Mouse (Mus musculus): Measurements from ENCODE around the gene Nlk.
"Not testable (repeated sequence)": the region's sequence is repeated elsewhere in the genome, so short reads cannot be mapped to it uniquely, and the experiment has no call there.

Nlk gene

DNA sequence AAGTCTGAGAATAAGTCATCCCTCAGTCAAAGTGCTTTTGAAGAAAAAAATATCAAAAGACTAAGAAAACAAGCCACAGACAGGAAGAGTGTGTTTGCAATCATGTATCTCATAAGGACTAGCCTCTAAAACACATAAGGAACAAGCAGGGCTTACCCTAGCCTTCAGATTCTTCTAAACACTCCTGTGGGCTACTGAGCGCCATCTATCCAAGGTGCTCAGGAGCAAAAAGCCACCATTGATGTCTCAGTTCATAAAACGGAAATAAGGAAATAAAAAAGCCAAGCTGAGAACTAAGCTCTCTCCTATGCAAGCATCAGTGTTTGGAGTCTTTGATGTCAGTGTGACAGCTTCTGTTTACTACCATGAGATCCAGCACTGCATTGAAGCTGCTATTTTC lies 18.4 kb downstream of the Nlk start:
- no peak for DNase-seq

- no peak for DNase-seq
These were observed 28.5 kb downstream of the Nlk start for GRCm38 (mm10) chr11:78668647-78669046.

DNA sequence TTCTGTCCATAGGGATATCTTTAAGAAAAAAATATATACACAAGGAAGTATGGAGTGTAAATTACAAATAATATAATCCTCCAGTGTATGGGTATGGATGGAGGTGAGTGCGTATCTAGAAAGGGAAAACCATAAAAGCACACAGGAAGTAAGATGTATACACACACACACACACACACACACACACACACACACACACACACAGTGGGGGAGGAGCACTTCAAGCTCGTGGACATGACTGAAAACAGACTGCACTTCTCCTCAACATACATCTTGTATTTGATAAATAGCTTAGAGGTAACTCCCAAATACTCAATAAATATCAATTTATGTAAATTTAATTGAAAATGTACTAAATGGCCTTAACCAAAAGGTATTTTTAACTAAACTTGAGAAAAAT lies 32.3 kb downstream of the Nlk start:
- DNase-seq: no peak

GRCm38 (mm10) chr11:78663916-78664315 lies 33.3 kb downstream of the Nlk start:
- DNase-seq: no peak

DNA sequence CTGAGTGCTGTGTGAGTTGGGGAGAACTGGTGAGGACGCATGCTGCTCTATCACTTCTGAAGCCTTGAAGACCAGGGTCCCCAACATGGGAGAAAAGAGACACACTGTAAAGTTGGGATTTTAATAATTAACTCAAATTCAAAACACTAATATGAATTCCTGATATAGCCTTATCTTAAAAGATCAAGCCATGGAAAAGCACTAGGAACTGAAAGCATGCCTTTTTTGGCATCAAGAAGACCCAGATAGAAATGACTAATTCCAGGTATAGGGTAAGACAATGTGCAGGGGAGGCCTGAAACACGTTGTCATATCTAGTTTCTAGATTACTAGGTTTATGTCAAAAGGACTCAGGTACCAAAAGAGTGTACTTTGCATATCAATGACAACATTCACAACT lies 48.0 kb downstream of the Nlk start:
- DNase-seq: no peak

DNA sequence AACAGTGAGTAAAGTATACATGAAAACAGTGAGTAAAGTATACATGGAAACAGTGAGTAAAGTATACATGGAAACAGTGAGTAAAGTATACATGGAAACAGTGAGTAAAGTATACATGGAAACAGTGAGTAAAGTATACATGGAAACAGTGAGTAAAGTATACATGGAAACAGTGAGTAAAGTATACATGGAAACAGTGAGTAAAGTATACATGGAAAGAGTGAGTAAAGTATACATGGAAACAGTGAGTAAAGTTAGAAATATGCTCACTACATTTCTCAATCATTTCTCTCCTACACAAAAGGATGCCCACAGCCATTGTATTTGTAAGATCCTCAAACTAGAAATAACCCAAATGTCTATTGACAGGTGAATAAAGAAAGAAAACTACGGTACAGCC lies 48.8 kb downstream of the Nlk start:
- not testable (repeated sequence) for DNase-seq

DNA sequence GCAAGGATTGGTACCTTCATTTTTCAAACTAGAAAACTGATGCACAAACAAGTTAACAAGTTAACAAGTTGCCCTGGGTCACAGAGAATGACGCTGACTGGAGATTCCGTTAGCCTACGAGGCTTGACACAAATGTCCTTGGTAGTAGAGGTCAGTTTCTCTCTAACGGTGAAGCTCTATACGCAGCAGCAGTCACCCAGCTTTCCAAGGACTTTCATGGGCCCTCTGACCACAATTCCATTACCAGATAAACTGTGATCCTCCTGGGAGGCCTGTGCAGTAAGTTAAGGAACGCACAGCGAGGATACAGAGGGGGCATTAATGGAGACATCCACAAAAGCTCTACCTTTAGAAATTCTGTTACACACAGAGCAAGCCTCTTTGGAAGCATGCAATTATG lies 53.4 kb downstream of the Nlk start:
- no peak for DNase-seq

- DNase-seq: no peak
These were observed 55.0 kb downstream of the Nlk start for GRCm38 (mm10) chr11:78642151-78642550.

DNA sequence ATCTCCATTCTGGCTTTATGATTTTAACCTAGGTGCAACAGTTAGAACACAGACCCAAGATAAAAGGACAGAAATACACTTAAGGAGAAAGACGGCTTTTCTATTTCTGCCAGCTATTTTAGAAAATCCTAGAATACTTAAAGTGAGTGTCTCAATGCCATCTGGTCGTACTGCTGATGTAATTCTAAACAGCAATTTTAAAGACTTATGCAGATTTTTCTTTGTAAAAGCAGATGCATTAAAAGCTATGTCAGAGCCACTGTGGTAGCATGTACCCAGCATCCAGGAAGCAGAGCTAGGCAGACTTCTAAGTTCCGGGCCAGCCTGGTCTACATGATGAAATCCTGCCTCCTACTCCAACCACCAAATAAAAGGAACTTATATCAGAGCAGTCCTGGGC lies 56.1 kb downstream of the Nlk start:
- DNase-seq: no peak

- DNase-seq: no peak
These were observed 64.4 kb downstream of the Nlk start for GRCm38 (mm10) chr11:78632782-78633181.

DNA sequence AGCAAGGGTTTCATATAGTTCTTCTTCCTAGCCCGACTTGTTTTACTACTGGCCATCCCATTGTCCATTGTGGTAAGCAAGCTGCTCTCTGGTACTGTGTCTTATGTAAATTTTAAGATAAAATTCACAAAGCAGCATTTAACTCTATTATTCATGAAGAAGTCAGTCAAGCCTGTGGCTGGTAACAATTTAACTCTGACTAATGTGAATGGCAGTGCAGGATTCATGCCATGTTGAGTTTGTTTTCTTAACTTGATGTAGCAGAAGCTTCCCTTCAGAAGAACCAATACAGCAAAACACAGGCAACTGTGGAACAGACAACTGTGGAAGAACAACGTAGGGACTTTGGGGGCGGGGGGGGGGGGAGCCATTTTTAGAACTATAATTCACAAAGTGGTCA lies 68.3 kb downstream of the Nlk start:
- DNase-seq: no peak

DNA sequence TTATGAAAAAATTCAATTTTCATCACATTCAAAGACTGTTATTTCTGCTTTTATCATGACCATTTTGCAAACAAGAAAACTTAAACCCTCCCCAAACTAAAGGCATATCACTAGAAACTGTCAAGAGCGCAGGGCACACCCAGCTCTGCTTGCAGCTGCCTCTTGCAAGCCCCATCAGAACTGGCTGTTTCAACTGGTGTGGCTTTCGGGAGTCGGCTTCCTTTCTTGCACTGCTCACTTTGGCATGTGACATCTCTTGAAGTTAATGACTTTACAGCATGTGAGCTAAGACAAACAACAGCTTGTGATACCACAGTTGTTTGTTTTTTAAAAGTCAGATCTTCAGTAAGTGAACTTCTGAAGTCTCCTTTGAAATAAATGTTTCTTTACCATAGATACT lies 72.8 kb downstream of the Nlk start:
- no peak for DNase-seq

- no peak for DNase-seq
These were observed 75.2 kb downstream of the Nlk start for GRCm38 (mm10) chr11:78621926-78622325.

- DNase-seq: no peak
These were observed 77.0 kb downstream of the Nlk start for GRCm38 (mm10) chr11:78620179-78620578.

- no peak for DNase-seq
These were observed 85.9 kb downstream of the Nlk start for GRCm38 (mm10) chr11:78611273-78611672.

GRCm38 (mm10) chr11:78609657-78610056 lies 87.5 kb downstream of the Nlk start:
- no peak for DNase-seq

DNA sequence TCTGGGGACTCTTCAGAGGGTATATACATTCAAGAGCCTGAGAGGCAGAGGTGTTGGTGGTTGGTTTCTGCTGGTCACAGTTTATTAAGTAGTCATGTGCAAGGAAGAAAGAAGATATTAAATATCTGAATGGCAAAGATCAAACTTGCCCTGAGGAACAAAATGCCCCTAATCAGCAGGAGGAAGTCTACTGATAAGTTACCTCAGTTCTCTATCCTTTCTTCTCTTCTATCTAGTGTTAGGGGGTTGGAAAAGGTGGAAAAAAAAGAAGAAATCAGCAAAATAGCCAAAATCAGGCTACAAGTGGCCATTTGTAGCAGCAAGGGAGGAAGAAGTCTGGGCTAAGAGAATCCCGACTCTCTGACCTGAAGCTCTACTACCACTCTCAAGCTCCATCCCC lies 92.3 kb downstream of the Nlk start:
- DNase-seq: no peak

DNA sequence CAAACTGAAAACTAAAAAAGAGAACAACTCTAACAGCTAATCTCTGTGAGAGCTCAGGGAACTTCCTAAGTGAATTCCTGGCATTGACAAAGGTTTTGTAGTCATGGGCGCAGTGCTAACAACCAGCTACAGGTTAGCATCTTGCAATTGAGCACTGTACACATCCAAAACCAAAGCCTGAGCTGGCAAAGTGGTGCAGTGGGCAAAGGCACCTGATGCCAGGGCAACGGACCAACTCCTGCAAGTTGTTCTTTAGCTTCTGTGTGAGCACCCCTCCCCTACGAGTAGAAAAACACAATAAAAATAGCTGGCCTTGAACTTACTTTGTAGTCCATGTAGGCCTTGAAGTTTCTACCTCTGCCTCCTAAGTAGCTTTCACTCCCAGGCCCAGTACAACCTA lies 94.4 kb downstream of the Nlk start:
- DNase-seq: no peak

DNA sequence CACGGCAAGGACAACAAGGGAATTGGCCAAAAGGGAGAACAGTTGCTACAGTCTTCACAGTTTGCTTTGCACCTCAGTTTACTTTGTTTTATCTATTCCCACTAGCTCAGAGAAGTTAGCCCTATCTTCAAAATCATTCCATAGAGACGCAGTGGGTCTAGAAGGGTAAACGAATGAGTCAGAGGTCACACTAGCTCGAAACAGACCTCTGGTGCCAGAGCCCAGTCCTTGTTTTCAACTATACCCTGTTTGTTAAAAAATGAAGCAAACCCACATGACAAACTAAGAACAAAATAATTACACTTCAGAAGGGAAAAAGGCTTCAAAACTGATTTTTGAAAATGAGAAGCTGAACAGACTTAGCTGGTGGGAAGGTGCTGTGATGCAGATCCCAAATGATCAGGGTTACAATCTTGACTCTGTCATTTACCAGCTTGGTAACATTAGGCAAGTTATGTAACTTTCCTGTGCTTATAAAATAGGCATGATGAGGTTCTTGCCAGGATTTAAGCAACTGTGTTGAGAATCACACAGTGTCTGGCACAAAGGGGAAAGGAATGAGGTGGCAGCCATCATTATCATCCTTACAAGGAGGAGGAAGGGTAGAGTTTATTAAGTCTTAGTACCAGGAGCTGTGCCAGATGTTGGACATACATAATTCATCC lies 96.1 kb downstream of the Nlk start:
- no peak for DNase-seq

DNA sequence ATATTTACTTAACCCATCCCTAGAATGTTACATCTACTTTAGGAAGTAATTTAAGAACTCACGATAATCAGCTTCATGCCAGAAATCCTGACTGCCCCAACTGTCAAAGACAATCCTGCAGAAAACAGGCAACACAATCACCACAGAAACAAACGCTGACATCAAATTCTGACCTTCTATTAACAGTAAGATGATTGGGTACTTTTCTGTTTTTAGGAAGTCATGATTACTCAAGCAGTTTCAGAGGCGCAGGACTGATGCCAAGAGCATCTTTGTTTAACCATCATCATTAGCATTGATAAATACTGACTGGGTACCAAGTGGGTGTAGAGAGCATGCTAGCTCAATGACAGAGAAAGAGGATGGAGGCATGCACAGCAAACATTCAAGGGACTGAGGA lies 96.7 kb downstream of the Nlk start:
- DNase-seq: no peak

GRCm38 (mm10) chr11:78600051-78600450 lies 97.1 kb downstream of the Nlk start:
- DNase-seq: no peak

GRCm38 (mm10) chr11:78598763-78599415 lies 98.3 kb downstream of the Nlk start:
- DNase-seq: no peak

DNA sequence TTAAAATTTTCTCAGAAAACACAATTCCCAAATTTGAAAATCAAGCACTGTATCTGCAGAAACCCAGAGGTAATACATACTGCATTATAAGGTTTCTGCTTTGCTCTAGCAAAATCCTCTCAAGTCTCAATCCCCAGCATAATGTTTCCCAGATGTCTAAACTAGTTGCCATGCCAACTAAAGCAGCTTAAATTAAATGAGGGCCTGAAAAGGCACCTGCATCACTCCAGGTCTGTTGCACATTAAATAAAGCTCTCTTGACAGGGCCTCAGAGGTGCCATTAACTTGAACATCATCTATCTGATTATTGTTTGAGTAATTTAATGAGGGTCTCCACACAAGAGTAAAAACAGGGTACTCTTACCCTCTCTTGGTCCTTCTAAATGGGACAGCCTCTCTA lies 100.4 kb downstream of the Nlk start:
- DNase-seq: no peak

DNA sequence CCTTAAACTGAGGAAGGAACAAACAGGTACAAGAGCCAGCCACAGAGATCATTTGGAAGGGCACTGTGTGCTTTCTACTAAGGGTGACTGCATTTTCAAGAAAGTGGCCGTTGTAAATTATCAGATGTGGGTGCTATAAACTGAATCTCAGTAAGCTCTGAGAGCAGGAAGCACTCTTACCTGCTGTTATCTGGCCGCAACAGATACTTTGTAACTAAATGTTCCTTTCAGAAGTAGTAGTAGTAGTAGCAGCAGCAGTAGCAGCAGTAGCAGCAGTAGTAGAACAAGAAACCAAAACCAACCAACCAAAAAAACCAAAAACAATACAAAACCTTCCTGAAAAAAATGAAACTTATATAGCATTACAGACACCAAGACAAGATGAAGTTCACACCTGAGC lies 101.4 kb downstream of the Nlk start:
- no peak for DNase-seq

Measured in right cerebral cortex, postnatal 4 days (tissue).